In genomic region chr17:47436156-47436906, GRCm38 (mm10) we compare ENCODE assay signal across 8 mouse cellular contexts. TPM values are rescaled to one million over a fixed set of nuclear protein-coding genes. Genes with fewer than 3 reads are reported as not detected.
DNase-seq lines count a peak whose midpoint lies in the region; ATAC-seq lines count a peak whose summit lies in the region.

AI661453 (plus strand) TSS chr17:47436615.

- WGBS in heart, embryonic 15.5 days = 1% methylated on average over 45 of the region's 45 CpGs

- peak within 1 kb of the TSS; percentile 66 for H3K9ac ChIP-seq in heart, embryonic 15.5 days

- H3K4me3 ChIP-seq in heart, embryonic 15.5 days = peak within 1 kb of the TSS; percentile 64

- H3K27ac ChIP-seq in heart, embryonic 15.5 days = peak within 1 kb of the TSS; percentile 34

- no peaks in the 10 kb centered on the region for H3K9me3 ChIP-seq in heart, embryonic 15.5 days (replicated peaks)

- H3K36me3 ChIP-seq in heart, embryonic 15.5 days = no peaks in the 10 kb centered on the region

- H3K4me2 ChIP-seq in heart, embryonic 15.5 days = peak within 1 kb of the TSS; percentile 97

- peaks cover 47% of the 10 kb centered on the region for H3K4me1 ChIP-seq in heart, embryonic 15.5 days (replicated peaks)

- peak; percentile 14 for DNase-seq in thymus, postnatal 0 days (ENCODE audit: low spot score)
- DNase-seq in thymus, adult 18-20 months = no peak
- peak; percentile 75 to 92 for DNase-seq in kidney, postnatal 25 days
- peak; percentile 84 to 92 for DNase-seq in lung, postnatal 4 days
- DNase-seq in urinary bladder, postnatal 36 days (ENCODE audit: low spot score in 2 of 2) = peak; percentile 74 to 83
- DNase-seq in layer of hippocampus, postnatal 25 days (ENCODE audit: extremely low spot score in 1 of 2, low spot score in 1 of 2) = no peak
- no peak for DNase-seq in frontal cortex, postnatal 10 days (ENCODE audit: low spot score in 2 of 2)

- no peaks in the 10 kb centered on the region; the same call in 1 of the 2 replicates for H3K27me3 ChIP-seq in heart, embryonic 15.5 days

- peak; percentile 57 for ATAC-seq in heart, embryonic 15.5 days (replicated peaks; ENCODE audit: insufficient number of reproducible peaks, insufficient read depth, low FRiP score, low read depth)

RNA-seq across cellular contexts. Expression of gene AI661453, which starts in this region (rescaled TPM):
- 0.46 and 0.53 TPM in 2 replicates for polyA plus RNA-seq in thymus, postnatal 0 days (2015; fragmentation: Nextera tagmentation; extraction: Ambion mirVana)
- polyA plus RNA-seq in heart, embryonic 15.5 days (2015; fragmentation: Nextera tagmentation; extraction: Ambion mirVana) = 0.96 and 1.2 TPM in 2 replicates
- under 1 TPM; 0.19 to 0.52 TPM for total RNA-seq in layer of hippocampus, postnatal 25 days (2021)

Comparison
In these comparisons a context has a peak if more than half of its experiments do, and no peak if none do; other contexts are left out.
1. Peak in DNase-seq in thymus, postnatal 0 days; RNA of the gene not detected or under 1 TPM.
2. DNase-seq: peak in kidney, postnatal 25 days (2 of 2), lung, postnatal 4 days (2 of 2) and urinary bladder, postnatal 36 days (2 of 2); none in thymus, adult 18-20 months (0 of 2), layer of hippocampus, postnatal 25 days (0 of 2) and frontal cortex, postnatal 10 days (0 of 2).